Mouse (Mus musculus) liver (tissue): ENCODE measurements around the gene Zfp646.
A peak's percentile ranks its signal among the peaks of the same experiment; 100 is the strongest.
"Not testable (repeated sequence)": the region's sequence is repeated elsewhere in the genome, so short reads cannot be mapped to it uniquely, and the experiment has no call there.

Source experiments
- DNase-seq: peaks from one replicate; pipeline ENCODE4 v3.0.0-alpha.2; 2020; ENCODE audit warnings: mixed read lengths

Gene Zfp646

GRCm38 (mm10) chr7:127885951-127886350 is 9.9 kb downstream of the Zfp646 start:
- DNase-seq = no peak

DNA sequence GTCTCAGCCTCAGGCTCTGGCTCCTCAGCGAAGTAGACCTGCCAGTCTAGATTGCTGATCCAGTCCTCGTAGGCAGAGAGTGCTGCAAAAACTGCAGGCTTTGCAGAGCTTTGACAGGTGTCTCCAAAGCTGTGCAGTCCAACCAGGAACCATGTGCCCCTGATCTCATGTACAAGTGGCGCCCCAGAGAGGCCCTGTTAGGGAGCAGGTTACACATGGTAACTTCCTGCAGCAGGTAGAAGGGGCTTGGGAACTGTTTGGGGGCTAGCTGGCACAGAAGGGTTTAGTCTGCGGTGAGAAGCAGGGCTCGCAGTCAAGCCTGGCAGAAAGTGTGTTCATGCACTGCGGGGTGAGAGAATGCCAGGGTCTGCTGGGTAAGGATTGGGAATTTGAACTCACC is 10.5 kb downstream of the Zfp646 start:
- no peak for DNase-seq

DNA sequence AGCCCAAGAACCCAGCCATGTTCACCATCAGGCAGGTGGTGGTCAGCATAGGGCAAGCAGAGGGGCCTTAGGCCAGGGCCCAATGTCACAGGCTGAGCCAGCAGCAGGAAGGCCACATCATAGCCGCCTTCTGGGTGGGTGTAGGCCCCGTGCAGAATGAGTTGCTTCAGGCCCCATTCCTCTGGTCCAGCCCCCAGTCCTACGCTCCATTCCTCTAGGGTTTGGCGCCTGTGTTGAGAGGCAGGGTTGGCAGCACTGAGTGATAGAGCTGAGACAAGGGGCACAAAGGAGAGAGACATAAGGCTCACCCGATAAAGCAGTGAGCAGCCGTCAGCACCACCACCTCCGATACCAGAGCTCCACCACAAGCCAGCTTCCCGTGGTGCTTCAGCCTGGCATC is 11.2 kb downstream of the Zfp646 start:
- no peak for DNase-seq

- DNase-seq = no peak
Measured at GRCm38 (mm10) chr7:127887781-127888180, 11.8 kb downstream of the Zfp646 start.

DNA sequence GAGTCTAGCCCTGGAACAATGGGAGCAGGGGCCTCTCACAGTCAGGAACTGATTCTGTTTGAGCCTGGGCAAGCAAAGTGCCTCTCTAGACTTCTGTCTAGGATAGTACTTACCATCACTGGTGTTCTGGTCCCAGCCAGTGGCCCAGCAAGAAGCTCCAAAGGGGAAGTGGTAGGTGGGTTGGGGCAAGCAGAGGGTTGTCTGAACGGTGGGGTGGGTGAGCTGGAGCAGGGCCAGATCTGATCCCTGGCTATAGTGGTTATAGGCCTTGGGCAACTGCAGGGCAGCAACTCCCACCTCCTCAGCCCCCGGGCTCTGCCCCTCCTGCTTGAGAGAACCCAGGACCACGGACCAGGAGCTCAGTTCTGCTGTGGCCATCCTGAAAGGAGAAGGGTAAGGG is 12.8 kb downstream of the Zfp646 start:
- DNase-seq = no peak

DNA sequence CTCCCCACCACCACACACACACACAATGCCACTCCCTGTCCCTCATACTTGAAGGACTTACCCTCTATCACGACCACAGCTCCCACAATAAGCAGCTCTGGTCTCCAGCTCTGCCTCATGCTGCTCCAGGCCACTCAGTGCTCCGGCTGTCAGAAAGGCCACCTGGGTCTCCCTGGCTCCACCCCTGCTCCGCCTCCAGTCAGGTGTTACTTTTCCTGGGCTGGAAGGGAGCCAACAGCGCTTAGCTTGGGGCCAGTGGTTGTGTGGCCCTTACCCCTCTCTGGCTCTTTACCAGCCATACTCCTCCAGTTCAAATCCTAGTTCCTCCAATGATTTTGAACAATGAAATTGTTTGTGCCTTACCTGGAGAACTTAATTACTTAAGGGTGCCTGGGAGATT is 14.8 kb downstream of the Zfp646 start, which contains the start of gene Prss53:
TSS of gene Prss53 (minus strand) at position 173 of the 400 bp plus-strand sequence.
- no peak for DNase-seq

GRCm38 (mm10) chr7:127894480-127894879 is 18.5 kb downstream of the Zfp646 start:
- no peak for DNase-seq

GRCm38 (mm10) chr7:127895442-127895841 is 19.4 kb downstream of the Zfp646 start, which contains the start of the genes Gm21974 and Vkorc1:
TSS of gene Gm21974 (minus strand) at chr7:127895454.
TSS of gene Vkorc1 (minus strand) at chr7:127895617.
- peak; percentile 96 for DNase-seq

GRCm38 (mm10) chr7:127895891-127896290 is 19.9 kb downstream of the Zfp646 start:
- not testable (repeated sequence) for DNase-seq

GRCm38 (mm10) chr7:127896384-127896783 is 20.4 kb downstream of the Zfp646 start:
- peak; percentile 82 for DNase-seq

DNA sequence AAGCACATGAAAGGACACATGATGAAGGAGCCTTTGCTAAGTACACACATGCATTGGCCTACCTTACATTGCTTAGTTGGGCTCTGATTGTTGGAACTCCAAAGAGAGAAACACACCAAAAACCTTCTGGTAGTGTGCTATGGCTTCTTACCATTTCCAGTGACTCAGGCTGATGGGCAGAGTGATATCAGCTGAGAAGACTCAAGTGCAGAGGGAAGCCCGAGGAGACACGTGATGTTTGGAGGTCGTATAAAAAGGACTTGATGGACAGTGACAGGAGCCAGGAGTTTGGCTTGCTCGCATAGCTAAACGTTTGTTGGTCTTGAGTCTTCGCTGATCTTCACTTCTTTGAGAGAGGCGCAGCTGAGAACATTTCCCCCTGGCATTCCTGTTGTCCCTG is 21.5 kb downstream of the Zfp646 start:
- no peak for DNase-seq

DNA sequence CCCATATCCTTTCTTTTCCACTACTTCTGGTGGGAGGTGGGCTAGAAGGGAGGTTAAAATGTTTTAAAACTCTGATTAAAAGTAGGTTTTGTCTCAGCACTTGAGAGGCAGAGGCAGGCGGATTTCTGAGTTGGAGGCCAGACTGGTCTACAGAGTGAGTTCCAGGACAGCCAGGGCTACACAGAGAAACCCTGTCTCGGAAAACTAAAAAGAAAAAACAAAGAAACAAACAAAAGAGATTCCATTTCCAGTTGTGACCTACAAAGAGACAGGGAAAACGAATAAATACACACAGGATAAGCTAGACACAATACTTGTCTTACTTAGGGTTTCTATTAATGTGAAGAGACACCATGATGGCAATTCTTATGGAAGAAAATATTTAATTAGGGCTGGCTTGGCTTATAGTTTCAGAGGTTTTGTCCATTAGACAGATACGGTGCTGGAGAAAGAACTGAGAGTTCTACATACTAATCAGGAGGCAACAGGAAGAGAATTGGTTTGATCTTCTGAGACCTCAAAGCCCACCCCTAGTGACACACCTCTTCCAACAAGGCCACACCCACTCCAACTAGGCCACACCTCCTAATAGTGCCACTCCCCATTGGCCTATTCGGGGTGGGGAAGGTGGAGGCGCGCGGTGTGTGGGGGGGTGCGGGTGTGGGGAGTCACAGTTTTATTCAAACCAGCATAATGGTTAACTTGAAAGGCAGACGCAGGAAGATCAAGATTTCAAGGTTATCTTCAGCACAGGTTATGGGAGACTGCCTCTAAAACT is 22.3 kb downstream of the Zfp646 start:
- peak; percentile 81 for DNase-seq

DNA sequence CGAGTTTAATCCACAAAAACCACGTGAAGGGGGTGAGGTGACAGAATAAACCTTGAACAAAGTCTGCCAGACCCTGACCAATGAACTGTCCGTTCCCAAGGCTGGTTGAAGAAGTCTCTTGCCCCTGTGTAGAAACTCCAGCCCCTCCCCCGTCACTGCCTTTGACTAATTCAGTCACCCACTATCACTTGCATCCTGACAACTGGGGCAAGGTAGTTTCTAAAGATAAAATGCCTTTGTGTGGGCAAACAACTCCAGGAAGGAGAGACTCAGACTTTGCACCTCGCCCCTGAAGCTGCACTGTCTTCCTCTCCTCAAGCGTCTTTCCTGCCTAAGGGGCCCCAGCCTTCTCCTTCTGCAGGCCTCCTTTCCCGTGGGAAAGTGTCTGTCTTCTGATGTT is 24.0 kb downstream of the Zfp646 start:
- DNase-seq = peak; percentile 32

DNA sequence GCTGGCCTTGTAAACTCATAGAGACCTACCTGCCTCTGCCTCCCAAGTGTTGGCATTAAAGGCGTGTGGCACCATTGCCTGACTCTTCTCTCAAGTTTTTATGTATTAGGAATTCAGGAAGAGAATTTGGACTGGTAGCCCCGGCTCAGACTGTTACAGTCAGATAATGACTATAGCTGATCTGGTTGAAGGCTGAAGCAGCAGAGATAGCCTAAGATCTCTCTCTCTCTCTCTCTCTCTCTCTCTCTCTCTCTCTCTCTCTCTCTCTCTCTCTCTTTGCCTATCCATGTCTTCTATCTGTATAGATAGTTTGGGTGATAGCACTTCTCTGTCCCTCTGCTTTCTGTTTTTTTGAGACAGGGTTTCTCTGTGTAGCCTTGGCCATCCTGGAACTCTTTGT is 25.8 kb downstream of the Zfp646 start:
- no peak for DNase-seq

DNA sequence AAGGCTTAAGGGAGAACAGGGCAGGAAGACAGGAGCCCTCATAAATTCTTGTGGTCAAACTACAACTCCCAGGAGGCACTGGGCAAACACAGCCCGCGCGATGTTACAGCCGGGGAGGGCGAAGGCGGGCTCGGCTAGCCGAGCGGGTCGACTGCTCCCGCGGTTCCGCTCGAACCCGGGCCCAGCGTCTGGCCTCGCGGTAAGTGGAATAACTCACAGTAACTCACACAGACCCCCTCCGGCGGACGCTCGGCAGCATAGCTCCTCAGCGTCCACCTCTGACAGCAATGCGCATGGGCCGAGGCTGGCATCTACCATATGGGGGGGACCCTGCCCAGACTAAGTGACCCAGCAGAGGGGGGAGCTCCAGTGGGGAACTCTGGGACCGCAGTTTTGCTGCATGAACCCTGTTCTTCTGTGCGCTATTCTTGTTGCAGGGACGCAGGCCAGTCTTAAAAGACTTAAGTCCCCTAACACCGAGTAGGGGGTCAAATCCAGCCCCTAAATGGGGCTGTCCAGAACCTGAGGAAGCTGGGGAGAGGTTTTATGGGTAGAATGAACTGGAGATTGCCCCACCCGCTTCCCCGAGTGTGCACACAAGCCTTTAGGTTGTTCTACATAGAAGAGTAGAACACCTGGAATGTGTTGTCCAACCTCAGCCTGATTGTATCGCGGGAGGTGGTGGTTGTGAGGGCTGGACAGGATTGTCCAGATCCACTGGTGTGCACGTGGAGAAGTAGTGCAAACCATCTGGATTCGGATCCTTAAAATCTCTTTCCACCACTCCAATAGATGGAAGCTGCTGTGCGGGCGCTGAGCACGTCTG is 28.2 kb downstream of the Zfp646 start, which contains the start of gene Bckdk:
TSS of gene Bckdk (plus strand) at position 112 of the 826 bp plus-strand sequence.
- peak; percentile 82 for DNase-seq

- no peak for DNase-seq
Measured at GRCm38 (mm10) chr7:127907939-127908338, 31.9 kb downstream of the Zfp646 start.

DNA sequence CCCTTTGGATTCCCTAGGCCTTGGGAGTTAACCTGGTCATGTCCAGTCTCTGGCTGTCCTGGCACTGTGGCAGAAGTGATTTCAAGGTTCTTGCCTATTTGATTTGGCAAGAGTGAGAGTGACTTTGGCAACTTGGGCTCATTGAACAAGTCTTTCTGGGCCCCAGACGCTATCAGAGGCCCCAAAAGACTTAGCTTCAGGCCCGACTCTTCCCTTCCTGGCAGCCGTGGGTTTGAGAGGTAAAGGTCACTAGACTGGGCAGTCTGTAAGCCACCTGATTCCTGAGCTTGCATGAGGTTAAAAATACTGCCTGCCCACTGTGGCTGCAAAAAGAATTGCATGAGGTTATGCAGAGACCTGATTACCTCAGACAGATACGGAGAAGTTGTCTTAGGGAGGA is 32.6 kb downstream of the Zfp646 start:
- DNase-seq = no peak

GRCm38 (mm10) chr7:127912190-127912871 is 36.3 kb downstream of the Zfp646 start, which contains the start of gene Kat8:
TSS of gene Kat8 (plus strand) at chr7:127912516.
- DNase-seq = peak; percentile 93

DNA sequence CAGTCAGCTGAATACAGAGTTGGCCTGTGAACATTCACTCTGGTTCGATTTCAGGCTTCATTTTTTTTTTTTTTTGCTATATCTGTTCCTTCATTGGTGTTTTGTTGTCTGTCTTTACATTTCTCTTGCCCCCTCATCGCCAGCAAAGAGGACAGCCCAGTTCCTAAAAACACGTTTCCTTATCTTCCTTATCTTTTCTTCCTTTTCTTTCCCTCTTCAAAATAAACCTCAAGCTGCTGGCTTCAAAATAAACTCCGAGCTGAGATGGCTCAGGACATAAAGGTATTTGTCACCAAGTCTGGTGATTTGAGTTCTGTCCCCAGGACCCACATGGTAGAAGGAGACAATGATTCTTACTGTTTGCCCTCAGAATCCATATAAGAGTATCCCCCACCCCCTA is 36.9 kb downstream of the Zfp646 start:
- no peak for DNase-seq

GRCm38 (mm10) chr7:127915293-127915692 is 39.3 kb downstream of the Zfp646 start:
- no peak for DNase-seq

GRCm38 (mm10) chr7:127918203-127918602 is 42.2 kb downstream of the Zfp646 start:
- DNase-seq = peak; percentile 72

DNA sequence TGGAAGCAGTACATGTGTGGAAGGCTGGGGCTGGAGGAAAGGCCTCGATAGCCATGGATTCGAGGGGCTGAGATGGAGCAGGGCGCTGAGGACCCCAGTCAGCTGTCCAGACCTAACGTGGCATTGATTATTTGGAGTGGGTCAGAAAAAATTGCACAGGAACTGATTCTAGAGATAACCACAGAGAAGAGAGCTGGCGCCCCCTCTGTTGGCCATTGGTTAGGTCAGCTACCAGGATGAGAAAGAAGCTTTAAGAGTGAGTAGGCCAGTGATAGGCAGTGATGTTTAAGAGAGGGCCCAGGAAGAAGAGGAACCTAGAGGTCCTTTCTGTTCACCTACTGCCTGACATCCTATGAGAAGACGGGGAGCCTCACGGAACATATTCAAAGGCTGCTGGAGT is 43.3 kb downstream of the Zfp646 start:
- peak; percentile 47 for DNase-seq

DNA sequence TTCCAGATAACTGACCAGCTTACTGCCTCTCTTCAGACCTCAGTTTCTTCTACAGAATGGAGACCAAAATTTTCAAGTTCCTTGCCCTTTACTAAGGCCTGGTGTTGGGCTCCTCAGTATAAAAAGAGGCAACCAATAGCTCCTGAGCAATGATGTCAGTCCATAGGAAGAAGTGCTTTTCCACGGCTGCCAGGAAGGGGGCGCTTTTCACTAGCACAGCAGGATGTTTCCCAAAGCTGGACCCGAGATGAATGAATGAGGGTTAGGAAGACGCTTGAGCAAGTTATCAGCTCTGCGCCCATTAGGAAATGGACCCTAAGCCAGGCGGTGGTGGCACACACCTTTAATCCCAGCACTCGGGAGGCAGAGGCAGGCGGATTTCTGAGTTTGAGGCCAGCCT is 45.5 kb downstream of the Zfp646 start:
- DNase-seq = peak; percentile 58
